Mouse (Mus musculus) myocyte (in vitro differentiated cells): Measurements from ENCODE around the gene Sh3glb2.

Experiments
- POLR2A ChIP-seq: IDR thresholded peaks from one replicate; pipeline ENCODE4 v1.6.1; 2011; ENCODE audit warnings: low read depth, mild to moderate bottlenecking, control low read depth, moderate library complexity; ENCODE audit not compliant: insufficient read length
- POLR2AphosphoS2 ChIP-seq: IDR thresholded peaks from one replicate; pipeline ENCODE4 v1.6.1; 2011; ENCODE audit warnings: low read depth, control low read depth; ENCODE audit not compliant: insufficient read length
- USF1 ChIP-seq: IDR thresholded peaks from one replicate; pipeline ENCODE4 v1.6.1; 2011; ENCODE audit warnings: low read depth, mild to moderate bottlenecking, control low read depth, moderate library complexity

GRCm38 (mm10) chr2:30395757-30396156, 36.6 kb upstream of the Sh3glb2 start:
- TF ChIP-seq POLR2A (no peak), POLR2AphosphoS2 (no peak), USF1 (no peak)
